Mouse (Mus musculus): ENCODE measurements around the gene Ndufb10.

Ndufb10 gene

GRCm38 (mm10) chr17:24705821-24706220 is 18.5 kb downstream of the Ndufb10 start:
- no peak for DNase-seq

GRCm38 (mm10) chr17:24701251-24701650 is 23.0 kb downstream of the Ndufb10 start:
- DNase-seq = no peak

- DNase-seq = no peak
Observed at GRCm38 (mm10) chr17:24699473-24699872, 24.8 kb downstream of the Ndufb10 start.

- DNase-seq = no peak
Observed at GRCm38 (mm10) chr17:24698715-24699114, 25.6 kb downstream of the Ndufb10 start.

GRCm38 (mm10) chr17:24697985-24698384 is 26.3 kb downstream of the Ndufb10 start:
- DNase-seq = peak in 1 of 2 experiments; percentile 43

- DNase-seq = peak; percentile 87 to 90
Observed at GRCm38 (mm10) chr17:24696011-24696697, 28.1 kb downstream of the Ndufb10 start, which contains the start of the genes Gfer and Noxo1. Gene Gfer, minus strand, starts transcription at chr17:24696156. Gene Noxo1, plus strand, starts transcription at chr17:24696234.

- no peak for DNase-seq
Observed at GRCm38 (mm10) chr17:24695326-24696010, 28.8 kb downstream of the Ndufb10 start.

- no peak for DNase-seq
Observed at GRCm38 (mm10) chr17:24692385-24692784, 31.9 kb downstream of the Ndufb10 start.

- no peak for DNase-seq
Observed at GRCm38 (mm10) chr17:24689251-24690081, 34.8 kb downstream of the Ndufb10 start, which contains the start of gene Syngr3. Gene Syngr3, minus strand, starts transcription at chr17:24689955.

- no peak for DNase-seq
Observed at GRCm38 (mm10) chr17:24687599-24687998, 36.7 kb downstream of the Ndufb10 start.

- DNase-seq = peak; percentile 63 to 73
Observed at GRCm38 (mm10) chr17:24687146-24687595, 37.1 kb downstream of the Ndufb10 start.

GRCm38 (mm10) chr17:24686514-24686913 is 37.8 kb downstream of the Ndufb10 start:
- DNase-seq = peak; percentile 35 to 56

GRCm38 (mm10) chr17:24677500-24678080 is 46.7 kb downstream of the Ndufb10 start:
- DNase-seq = no peak

GRCm38 (mm10) chr17:24676877-24677276 is 47.4 kb downstream of the Ndufb10 start:
- DNase-seq = no peak

- peak; percentile 58 to 71 for DNase-seq
Observed at GRCm38 (mm10) chr17:24676187-24676586, 48.1 kb downstream of the Ndufb10 start.

- DNase-seq = no peak
Observed at GRCm38 (mm10) chr17:24674277-24674676, 50.0 kb downstream of the Ndufb10 start.

GRCm38 (mm10) chr17:24672141-24672540 is 52.1 kb downstream of the Ndufb10 start:
- DNase-seq = no peak
